Mouse (Mus musculus): ENCODE data around the gene Adarb1. TPM values are rescaled to one million over a fixed set of nuclear protein-coding genes. Genes with fewer than 3 reads are reported as not detected.

The Adarb1 gene
- polyA plus RNA-seq, 1 experiment, result 6.2 TPM

DNA sequence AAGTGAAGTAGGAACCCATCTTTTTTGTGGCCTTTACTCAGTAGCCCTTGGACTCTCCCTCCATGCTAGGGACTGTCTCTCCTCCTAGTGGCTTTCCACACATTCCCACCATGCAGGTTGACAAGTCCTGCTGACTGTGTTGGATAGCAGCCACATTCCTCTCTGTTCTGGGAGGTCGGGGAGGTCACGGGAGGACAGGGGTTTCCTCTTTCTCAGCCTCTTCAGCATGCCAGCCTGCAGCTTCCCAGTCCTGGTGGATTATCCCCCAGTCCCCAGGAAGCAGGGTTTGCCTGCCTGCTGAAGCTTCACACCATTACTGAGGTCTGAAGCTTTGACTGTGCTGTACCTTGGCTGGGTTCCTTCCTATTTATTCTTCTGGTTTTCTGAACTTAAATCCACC is 29.7 kb upstream of the Adarb1 start:
- DNase-seq, result peak; percentile 30
- 7% methylated on average over 2 of the region's 2 CpGs for WGBS

DNA sequence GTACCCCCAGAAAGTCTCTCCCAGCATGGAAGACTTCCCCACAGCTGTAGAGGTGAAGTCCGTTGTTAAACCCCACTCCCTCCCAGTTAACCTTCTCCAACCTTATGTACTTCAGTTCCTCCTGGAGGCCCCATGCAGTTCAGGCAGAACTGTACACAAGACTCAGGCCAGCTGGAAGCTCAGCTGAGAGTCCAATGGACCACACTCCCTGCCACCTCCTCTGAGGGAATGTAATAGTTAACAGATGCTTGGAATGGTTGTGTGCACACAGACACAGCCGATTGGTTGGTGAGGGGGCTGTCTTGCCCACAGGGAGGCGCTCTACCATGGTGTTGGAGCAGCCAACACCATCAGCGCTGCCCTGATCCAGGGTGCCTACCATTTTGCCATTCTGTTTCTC is 24.2 kb upstream of the Adarb1 start:
- WGBS, result 74% methylated on average over 4 of the region's 4 CpGs
- H3K27me3 ChIP-seq (replicated peaks; ENCODE audit: control insufficient read depth, insufficient read depth, low read length), result no peaks in the 10 kb centered on the region
- peaks cover 5% of the 10 kb centered on the region; the same call in 1 of the 2 replicates for H3K4me1 ChIP-seq (ENCODE audit: control insufficient read depth, insufficient read depth, low read length)
- H3K36me3 ChIP-seq (ENCODE audit: control insufficient read depth, insufficient read depth, low read length), result no peaks in the 10 kb centered on the region
- TF ChIP-seq CTCF (conservative IDR thresholded peaks at IDR 0.05; ENCODE audit: insufficient read depth, insufficient read length, low read depth, low read length) (0 out of 2 replicates have a peak, but pooled peaks have one; percentile 20), POLR2A (IDR thresholded peaks at IDR 0.05; ENCODE audit: low read depth, low read length) (no peak)
- no peak overlapping the region for H3K27ac ChIP-seq (ENCODE audit: insufficient read depth, low read depth, low read length)
- no peak overlapping the region for H3K4me3 ChIP-seq (ENCODE audit: insufficient read depth, low read depth, low read length)
- DNase-seq, result peak; percentile 70

More for the DNA sequence above, 29.7 kb upstream of the Adarb1 start:
- H3K27ac ChIP-seq (ENCODE audit: insufficient read depth, low read depth, low read length), result no peak overlapping the region
- no peaks in the 10 kb centered on the region for H3K36me3 ChIP-seq (ENCODE audit: control insufficient read depth, insufficient read depth, low read length)
- H3K4me3 ChIP-seq (ENCODE audit: insufficient read depth, low read depth, low read length), result no peak overlapping the region
- H3K4me1 ChIP-seq (ENCODE audit: control insufficient read depth, insufficient read depth, low read length), result no peaks in the 10 kb centered on the region
- H3K27me3 ChIP-seq (replicated peaks; ENCODE audit: control insufficient read depth, insufficient read depth, low read length), result no peaks in the 10 kb centered on the region
- TF ChIP-seq CTCF (conservative IDR thresholded peaks at IDR 0.05; ENCODE audit: insufficient read depth, insufficient read length, low read depth, low read length) (no peak), POLR2A (IDR thresholded peaks at IDR 0.05; ENCODE audit: low read depth, low read length) (no peak)

DNA sequence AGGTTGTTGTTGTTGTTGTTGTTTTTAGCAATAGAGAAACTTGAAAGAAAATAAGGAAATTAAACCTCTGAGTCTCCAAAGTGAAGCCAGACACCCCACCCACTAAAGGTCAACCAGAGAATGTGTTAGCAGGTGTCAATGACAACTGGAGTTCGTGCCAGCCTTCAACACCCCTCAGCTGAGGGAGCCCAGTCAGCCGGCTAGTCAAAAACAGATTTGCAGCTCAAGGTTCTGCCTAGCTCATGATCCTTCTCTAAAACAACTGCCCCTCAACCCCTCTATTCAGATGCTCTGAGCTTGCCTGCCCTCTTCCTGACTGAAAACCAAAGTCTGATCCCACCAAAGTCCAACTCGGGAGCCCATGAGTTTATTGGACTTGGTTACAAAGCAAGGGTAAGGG is 23.7 kb upstream of the Adarb1 start:
- 63% methylated on average over 3 of the region's 3 CpGs for WGBS
- Histone ChIP-seq H3K4me3 (ENCODE audit: insufficient read depth, low read depth, low read length) (no peak overlapping the region), H3K27me3 (replicated peaks; ENCODE audit: control insufficient read depth, insufficient read depth, low read length) (no peaks in the 10 kb centered on the region), H3K36me3 (ENCODE audit: control insufficient read depth, insufficient read depth, low read length) (no peaks in the 10 kb centered on the region), H3K4me1 (ENCODE audit: control insufficient read depth, insufficient read depth, low read length) (peaks cover 5% of the 10 kb centered on the region; the same call in 1 of the 2 replicates), H3K27ac (ENCODE audit: insufficient read depth, low read depth, low read length) (no peak overlapping the region)
- no peak for DNase-seq
- no peak for TF ChIP-seq POLR2A (IDR thresholded peaks at IDR 0.05; ENCODE audit: low read depth, low read length)
- no peak for TF ChIP-seq CTCF (conservative IDR thresholded peaks at IDR 0.05; ENCODE audit: insufficient read depth, insufficient read length, low read depth, low read length)

DNA sequence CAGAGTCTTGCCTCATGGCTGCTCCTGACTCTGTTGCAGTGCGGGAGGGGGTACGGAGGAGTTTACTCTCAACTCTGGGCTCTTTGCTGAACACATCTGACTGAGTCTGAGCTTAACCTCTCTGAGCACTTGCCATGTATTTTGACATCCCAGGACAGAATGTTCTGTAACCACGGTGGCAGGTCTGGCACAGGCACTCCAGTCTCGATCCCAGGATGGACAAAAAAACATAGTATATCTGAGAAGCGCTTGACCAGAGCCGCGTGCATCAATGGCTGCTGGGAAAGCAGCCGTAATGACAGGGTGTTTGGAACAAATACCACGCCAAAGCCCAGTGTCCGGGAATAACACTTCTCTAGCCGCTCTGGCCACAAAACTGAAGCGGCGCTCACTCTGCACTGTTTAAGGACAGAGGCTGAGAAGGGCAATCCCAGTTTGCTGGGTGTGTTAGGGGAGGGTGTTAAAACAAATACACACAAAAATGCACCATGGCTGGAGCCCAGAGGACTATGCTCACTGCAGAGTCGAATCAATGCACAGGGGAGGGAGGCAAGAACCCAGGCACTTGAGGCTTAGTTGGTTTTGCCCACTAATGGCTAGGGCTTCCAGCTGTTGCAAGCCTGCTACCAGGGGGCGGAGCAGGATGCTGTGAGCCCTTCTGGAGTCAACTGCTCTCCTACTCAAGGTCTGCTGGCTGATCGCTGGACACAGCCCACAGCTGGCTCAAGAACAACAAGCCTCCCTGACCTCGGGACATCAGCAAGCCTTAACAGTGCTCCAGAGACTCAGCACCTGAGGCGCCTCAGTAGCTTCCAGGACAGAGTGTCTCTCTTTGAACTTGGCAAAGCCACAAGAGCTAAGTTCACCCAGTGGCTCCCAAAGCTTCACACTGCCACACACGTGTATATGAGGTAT is 23.0 kb upstream of the Adarb1 start:
- Histone ChIP-seq H3K27me3 (replicated peaks; ENCODE audit: control insufficient read depth, insufficient read depth, low read length) (no peaks in the 10 kb centered on the region), H3K4me1 (ENCODE audit: control insufficient read depth, insufficient read depth, low read length) (peaks cover 5% of the 10 kb centered on the region; the same call in 1 of the 2 replicates), H3K36me3 (ENCODE audit: control insufficient read depth, insufficient read depth, low read length) (no peaks in the 10 kb centered on the region), H3K4me3 (ENCODE audit: insufficient read depth, low read depth, low read length) (no peak overlapping the region), H3K27ac (ENCODE audit: insufficient read depth, low read depth, low read length) (no peak overlapping the region)
- WGBS, result 29% methylated on average over 19 of the region's 19 CpGs
- TF ChIP-seq CTCF (conservative IDR thresholded peaks at IDR 0.05; ENCODE audit: insufficient read depth, insufficient read length, low read depth, low read length), result no peak
- TF ChIP-seq POLR2A (IDR thresholded peaks at IDR 0.05; ENCODE audit: low read depth, low read length), result no peak
- peak; percentile 83 for DNase-seq

DNA sequence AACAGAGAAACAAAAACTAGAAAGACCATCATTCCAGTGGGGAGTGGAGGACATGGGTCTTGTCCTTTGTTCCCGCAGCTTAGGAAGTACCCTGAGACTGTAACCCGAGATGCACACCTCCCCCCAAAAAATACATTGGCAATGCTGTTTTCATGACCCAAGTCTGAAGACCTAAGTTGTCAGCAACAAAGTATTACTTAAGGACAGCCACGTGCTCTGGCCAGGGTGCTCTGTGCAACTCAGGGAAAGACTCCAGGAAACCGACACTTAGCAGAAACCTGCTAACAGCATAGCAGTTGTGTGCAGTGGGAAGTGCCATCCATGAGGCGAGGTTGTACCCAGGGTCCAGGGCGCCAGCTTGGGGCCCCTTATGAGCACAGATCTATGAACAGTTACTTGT is 22.2 kb upstream of the Adarb1 start:
- TF ChIP-seq CTCF (conservative IDR thresholded peaks at IDR 0.05; ENCODE audit: insufficient read depth, insufficient read length, low read depth, low read length), result no peak
- Histone ChIP-seq H3K36me3 (ENCODE audit: control insufficient read depth, insufficient read depth, low read length) (no peaks in the 10 kb centered on the region), H3K4me3 (ENCODE audit: insufficient read depth, low read depth, low read length) (no peak overlapping the region), H3K27me3 (replicated peaks; ENCODE audit: control insufficient read depth, insufficient read depth, low read length) (no peaks in the 10 kb centered on the region), H3K4me1 (ENCODE audit: control insufficient read depth, insufficient read depth, low read length) (peaks cover 5% of the 10 kb centered on the region; the same call in 1 of the 2 replicates), H3K27ac (ENCODE audit: insufficient read depth, low read depth, low read length) (no peak overlapping the region)
- 39% methylated on average over 6 of the region's 6 CpGs for WGBS
- DNase-seq, result no peak

DNA sequence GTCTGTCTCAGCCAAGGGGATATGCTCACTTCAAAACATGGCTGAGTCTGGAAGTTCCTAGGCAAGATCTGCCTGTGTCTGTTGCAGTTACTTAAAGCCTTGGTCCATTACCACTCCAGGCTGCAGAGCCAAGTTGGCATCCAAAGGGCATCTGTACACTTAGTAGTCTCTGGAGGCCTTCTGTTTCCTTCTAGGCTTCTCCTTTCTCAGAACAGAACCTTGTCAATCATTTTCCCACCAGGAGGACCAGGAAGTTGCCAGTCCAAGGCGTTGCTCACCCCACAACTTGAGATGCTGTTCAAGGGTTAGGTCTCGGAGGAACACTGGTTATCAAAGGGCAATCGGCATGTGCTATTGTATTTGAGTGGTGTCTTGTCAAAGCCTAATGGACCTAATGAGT is 21.0 kb upstream of the Adarb1 start:
- Histone ChIP-seq H3K4me3 (ENCODE audit: insufficient read depth, low read depth, low read length) (no peak overlapping the region), H3K36me3 (ENCODE audit: control insufficient read depth, insufficient read depth, low read length) (no peaks in the 10 kb centered on the region), H3K4me1 (ENCODE audit: control insufficient read depth, insufficient read depth, low read length) (peaks cover 5% of the 10 kb centered on the region; the same call in 1 of the 2 replicates), H3K27ac (ENCODE audit: insufficient read depth, low read depth, low read length) (no peak overlapping the region), H3K27me3 (replicated peaks; ENCODE audit: control insufficient read depth, insufficient read depth, low read length) (no peaks in the 10 kb centered on the region)
- 74% methylated on average over 3 of the region's 3 CpGs for WGBS
- no peak for TF ChIP-seq POLR2A (IDR thresholded peaks at IDR 0.05; ENCODE audit: low read depth, low read length)
- no peak for TF ChIP-seq CTCF (conservative IDR thresholded peaks at IDR 0.05; ENCODE audit: insufficient read depth, insufficient read length, low read depth, low read length)
- peak; percentile 61 for DNase-seq

DNA sequence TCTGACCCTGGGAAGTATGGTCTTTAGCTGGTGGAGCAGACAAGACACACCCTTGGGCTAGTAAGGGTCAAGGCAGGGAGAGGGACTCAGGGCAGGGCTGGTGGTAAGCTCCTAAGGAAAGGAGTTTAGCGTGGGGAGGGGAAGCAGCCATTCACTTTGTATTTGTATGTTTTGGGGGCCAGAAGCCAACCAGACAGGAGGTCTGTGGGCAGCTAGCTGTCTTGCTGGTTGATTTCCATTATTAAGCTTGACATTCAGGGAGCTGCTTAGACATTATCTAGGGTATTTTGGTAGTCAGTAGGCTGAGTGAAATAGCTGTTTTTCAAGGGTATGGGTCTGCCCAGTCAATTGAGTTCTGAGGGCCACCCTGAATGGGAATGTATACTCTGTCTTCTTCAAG is 20.0 kb upstream of the Adarb1 start:
- DNase-seq, result no peak
- TF ChIP-seq CTCF (conservative IDR thresholded peaks at IDR 0.05; ENCODE audit: insufficient read depth, insufficient read length, low read depth, low read length) (no peak), POLR2A (IDR thresholded peaks at IDR 0.05; ENCODE audit: low read depth, low read length) (no peak)
- no peaks in the 10 kb centered on the region for H3K27me3 ChIP-seq (replicated peaks; ENCODE audit: control insufficient read depth, insufficient read depth, low read length)
- WGBS, result 54% methylated on average over 1 of the region's 1 CpGs
- no peak overlapping the region for H3K4me3 ChIP-seq (ENCODE audit: insufficient read depth, low read depth, low read length)
- no peaks in the 10 kb centered on the region for H3K36me3 ChIP-seq (ENCODE audit: control insufficient read depth, insufficient read depth, low read length)
- H3K4me1 ChIP-seq (ENCODE audit: control insufficient read depth, insufficient read depth, low read length), result peaks cover 5% of the 10 kb centered on the region; the same call in 1 of the 2 replicates
- H3K27ac ChIP-seq (ENCODE audit: insufficient read depth, low read depth, low read length), result no peak overlapping the region
